Mouse (Mus musculus) gastrocnemius, postnatal 25 days (tissue): ENCODE measurements around the gene Praf2. TPM values are rescaled to one million over a fixed set of nuclear protein-coding genes. Genes with fewer than 3 reads are reported as not detected.
"Not testable (repeated sequence)": the region's sequence is repeated elsewhere in the genome, so short reads cannot be mapped to it uniquely, and the experiment has no call there.

ENCODE experiments used
- DNase-seq: peaks from one replicate; pipeline ENCODE4 v3.0.0; 2022
- long read RNA-seq, 2 experiments: library from polyadenylated mRNA; stranded (forward); transcript quantifications; one replicate each; pipeline ENCODE4 v2.0.0; 2021
- total RNA-seq, 2 experiments: library from RNA; stranded (reverse); gene quantifications; 1 replicate in 1 of 2; 2 replicates in 1 of 2; pipeline ENCODE4 v1.2.3; 2021

Praf2 gene
- total RNA-seq, result 1 to 10 TPM; 4.7 to 7.3 TPM
- long read RNA-seq, experiment 1, transcript Praf2-201 (3 exons, 1,339 nt), result major isoform, 10 of 11 reads
- long read RNA-seq, experiment 1, partial matches to known transcripts, result 1 of 11 reads
- long read RNA-seq, experiment 1, other reads (novel, unspliced or antisense), result 0 of 11 reads
- long read RNA-seq, experiment 2, transcript Praf2-201 (3 exons, 1,339 nt), result major isoform, 12 of 12 reads
- long read RNA-seq, experiment 2, partial matches to known transcripts, result 0 of 12 reads
- long read RNA-seq, experiment 2, other reads (novel, unspliced or antisense), result 0 of 12 reads

DNA sequence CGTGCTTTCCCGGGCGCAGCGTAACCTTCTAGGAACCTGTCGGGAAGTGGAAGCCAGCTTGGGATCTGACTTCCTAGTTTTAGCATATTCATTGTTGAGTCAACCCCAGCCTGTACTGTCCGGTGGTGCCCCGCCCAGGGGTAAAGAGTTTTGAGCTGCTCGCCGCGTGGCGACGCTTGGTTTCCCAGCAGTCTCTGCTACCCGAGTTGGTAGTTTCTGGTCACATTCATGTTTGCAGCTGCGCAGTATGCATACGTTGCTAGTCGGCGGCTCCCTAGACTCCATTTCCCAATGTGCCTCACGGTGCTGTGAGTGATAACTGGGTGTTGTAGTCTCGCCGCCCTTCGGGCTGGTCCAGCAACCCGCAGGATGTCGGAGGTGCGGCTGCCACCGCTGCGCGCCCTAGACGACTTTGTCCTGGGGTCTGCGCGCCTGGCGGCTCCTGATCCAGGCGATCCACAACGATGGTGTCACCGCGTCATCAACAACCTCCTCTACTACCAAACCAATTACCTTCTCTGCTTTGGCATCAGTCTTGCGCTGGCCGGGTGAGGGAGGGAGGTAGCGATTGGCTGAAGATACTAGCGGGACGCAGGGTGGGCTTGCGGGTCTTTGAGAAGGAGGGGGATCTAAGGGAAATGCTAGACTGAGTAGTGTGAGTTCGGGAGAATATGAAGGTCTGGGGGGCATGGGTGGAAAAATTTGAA is at the start of gene Praf2:
Gene Praf2, plus strand, starts transcription at position 225 of the 707 bp plus-strand sequence.
- DNase-seq, result peak; percentile 77

DNA sequence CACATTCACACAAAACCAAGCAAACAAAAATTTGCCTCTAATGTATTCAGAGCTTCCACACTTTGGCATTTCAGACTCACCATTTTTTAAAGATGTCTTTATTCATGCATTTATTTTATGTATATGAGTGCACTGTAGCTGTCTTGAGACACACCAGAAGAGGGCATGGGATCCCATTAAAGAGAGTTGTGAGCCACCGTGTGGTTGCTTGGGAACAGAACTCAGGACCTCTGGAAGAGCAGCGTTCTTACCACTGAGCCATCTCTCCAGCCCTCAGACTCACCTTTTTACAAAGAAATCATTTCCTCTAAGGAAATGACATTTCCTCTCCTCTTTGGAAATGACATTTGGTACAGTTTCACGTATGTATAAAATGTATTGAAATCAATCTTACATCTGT is 49.3 kb upstream of the Praf2 start:
- no peak for DNase-seq

DNA sequence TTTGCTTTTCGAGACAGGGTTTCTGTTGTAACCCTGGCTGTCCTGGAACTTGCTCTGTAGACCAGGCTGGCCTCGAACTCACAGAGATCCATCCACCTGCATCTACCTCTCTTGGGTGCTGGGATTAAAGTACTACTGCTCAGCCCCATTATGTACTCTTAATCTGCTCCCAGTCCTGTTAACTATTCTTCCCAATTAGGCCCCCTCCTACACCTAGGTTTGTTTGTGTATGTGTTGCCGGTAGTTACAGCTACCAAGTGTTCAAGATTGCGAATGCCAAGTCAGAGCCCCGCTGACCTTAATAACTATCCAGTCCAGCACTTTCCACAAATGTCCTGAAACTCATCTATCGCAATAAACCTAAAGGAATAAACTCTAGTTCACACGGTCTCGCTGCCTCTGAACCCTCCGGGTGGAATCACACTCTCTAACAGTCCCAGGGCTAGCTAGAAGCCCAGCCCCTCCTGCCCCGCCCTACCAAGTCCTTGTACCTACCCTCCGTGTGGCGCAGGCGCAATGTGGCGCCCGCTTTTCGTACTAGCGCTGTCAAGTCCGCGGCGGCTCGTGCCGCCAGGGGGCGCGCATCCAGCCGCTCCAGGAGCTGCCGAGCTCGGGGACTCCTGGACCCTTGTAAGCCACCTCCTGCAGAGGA is 48.7 kb upstream of the Praf2 start:
- DNase-seq, result peak; percentile 87

DNA sequence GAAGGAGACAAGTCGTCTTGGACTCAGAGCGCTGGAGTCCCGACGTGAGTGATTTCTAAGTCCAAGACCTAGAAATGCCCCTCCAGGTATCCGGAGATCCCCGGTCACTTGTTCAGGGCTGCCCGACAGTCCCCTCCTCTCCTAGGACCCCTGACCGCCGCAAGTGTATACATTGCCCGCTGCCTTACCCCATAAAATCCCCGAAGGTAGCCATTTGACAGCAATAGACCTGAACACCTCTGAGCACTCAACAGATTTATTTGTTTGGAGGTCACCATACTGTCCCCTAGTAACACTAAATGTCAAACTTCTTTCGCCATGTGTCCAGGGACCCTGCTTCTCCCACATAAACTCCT is 48.2 kb upstream of the Praf2 start:
- no peak for DNase-seq

DNA sequence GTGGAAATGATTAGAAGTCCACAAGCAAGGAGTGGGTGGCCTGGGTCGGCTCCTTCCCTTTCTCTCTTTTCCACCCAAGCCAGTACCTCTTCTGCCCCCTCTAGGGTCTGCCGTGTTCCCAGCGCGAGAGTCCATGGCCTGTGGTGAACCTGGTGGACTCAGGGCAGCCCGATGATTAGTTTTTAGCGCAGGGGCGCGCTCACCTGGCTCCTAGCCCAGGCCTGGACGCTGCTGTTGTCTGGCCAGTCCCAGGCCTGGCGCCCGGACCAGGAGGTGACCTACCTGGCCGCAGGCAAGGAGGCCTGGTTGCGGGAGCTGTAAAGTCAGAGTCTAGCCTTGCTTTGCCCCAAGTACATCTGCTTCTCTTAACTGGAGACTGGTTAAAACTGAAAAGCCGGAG is 47.4 kb upstream of the Praf2 start, which contains the start of gene Magix:
Gene Magix, minus strand, starts transcription at position 388 of the 400 bp plus-strand sequence.
- peak; percentile 41 for DNase-seq

DNA sequence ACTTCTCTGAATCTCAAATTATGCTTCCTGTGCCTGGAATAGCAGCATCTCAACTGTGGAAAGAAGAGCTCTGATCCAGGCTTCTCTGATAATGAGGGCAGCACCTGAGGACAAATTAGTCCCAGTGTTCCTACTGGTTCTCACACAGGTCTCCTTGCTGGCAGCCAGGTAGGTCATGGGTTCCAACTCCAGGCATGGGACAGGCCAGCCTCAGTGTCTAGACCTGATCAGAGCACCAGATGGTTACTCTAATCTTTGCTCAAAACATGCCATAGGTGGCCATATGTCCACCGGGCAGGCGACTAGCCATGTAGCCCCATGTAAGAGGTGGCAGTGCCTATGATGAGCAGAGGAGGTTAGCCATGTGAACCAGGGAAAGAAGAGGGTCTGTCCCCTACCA is 39.9 kb upstream of the Praf2 start:
- no peak for DNase-seq

DNA sequence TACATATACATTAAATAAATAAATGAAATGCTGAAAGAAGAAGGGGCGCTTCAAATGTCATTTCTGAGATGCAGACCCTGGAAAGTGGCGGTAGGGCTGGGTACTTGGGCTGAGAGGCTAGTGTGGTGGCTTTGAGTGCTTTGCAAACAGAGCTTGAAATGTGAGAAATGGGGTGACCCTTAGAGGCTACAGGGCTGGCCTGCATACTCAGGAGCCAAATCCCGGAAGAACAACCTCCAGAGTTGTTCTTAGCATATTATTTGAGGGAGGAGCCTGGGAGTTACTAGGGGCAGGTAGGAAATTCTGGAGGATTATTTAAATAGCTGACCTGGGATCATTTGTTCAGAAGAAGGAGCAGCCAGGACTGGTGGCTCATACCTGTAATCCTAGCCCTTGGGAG is 37.8 kb upstream of the Praf2 start:
- no peak for DNase-seq

DNA sequence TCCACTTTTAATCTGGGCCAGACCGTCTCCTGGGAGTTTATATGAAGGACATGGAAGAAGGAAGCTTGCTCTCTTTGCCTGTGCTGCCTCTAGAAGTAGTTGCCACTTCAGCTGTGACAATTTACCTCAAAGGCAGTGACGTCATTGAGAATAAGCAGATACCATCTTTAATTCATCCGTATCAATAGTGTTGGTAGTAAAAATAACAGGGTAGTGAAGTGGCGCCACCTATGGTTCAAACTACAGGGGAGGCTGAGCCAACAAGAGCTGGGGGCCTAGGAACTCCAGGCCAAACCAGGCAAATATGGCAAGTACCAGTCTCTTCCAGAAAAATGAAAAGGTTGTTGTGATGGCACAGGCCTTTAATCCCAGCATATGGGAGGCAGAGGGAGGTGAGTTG is 35.4 kb upstream of the Praf2 start:
- no peak for DNase-seq

DNA sequence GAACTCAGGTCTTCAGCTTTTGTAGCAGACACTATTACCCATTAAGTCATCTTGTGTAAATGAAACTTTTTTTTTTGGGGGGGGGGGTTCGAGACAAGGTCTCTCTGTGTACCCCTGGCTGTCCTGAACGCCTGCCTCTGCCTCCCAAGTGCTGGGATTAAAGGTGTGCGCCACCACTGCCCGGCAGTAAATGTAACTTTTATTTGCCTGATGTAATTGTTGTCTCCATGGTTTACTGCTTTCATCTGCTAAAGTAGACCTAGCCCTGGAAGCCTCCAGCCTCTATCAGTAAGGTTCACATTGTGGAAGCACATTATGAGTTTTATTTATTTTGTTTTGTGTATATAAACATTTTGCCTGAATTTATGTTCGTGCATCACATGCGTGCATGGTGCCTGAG is 31.7 kb upstream of the Praf2 start:
- DNase-seq, result no peak

DNA sequence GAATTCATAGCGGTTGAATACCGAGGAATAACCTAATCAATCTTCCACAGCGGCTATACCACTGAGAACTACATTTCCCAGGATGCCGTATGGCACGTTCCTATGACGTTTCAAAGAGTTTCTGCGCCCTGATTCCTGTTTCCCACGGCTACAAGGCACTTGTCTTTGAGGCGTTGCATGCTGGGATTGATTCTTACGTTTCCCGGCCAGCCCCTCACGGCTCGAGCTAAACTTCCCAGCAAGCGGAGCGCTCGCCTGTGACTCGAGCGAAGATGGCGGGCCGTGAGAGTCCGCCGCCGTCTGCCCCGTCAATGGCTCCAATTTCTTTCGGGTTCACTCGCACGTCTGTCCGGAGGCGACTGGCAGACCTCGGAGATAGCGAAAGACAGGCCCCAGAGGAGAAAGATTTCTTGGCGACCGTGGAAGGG is 31.3 kb upstream of the Praf2 start, which contains the start of gene Gpkow:
Gene Gpkow, plus strand, starts transcription at position 178 of the 428 bp plus-strand sequence.
- DNase-seq, result peak; percentile 83

DNA sequence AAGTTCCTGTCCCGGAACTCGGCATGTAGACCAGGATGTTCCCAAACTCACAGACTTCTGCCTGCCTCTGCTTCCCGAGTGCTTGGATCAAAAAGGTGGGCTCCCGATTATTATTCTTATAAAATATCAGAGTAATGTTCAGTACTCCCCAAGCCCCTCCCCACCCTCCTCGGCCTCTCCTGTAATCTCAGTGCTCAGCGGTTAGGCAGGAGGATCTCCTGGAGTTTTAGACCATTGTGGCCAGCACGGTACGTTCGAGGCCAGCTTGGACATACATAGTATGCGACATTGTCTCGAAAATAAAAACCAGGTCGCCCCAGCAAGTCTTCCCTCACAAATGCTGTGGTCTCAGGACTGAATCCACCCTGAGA is 14.5 kb upstream of the Praf2 start:
- not testable (repeated sequence) for DNase-seq

DNA sequence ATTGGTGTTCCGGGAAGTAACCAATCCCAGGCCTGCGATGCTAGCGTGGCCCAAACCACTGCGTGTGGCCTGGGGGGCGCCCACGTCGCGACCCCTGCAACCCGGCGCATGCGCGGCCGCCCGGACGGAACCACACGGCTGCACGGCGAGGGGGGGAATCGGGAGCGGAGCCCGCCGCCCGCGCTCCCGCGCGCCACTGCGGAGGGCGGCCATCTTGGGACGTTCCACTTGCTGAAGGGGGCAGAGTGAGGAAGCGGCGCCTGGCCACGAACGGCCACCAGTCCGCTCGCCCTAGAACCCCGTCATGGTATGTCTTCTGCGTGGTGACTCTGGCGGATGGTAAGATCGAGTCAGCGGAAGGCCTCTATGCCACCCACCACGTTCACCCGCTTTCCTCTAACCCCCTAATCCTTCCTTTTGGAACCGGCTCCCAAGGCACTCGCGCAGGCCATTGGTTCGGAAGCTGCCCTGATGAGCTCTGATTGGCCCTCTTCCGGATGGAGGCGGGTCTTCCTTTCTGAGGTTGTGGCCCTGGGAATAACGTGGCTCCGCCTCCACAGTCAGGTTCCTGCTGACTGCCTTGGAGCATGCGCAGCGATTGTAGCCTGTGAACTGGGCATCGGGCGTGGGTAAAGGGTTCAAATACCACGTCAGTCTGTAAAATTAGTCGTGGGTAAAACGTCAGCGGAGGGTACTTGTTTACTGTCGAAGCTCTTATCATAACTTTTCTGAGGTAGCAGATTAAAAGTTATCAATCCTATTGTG is 13.9 kb upstream of the Praf2 start, which contains the start of gene Wdr45:
Gene Wdr45, plus strand, starts transcription at position 199 of the 765 bp plus-strand sequence.
- peak; percentile 95 for DNase-seq

DNA sequence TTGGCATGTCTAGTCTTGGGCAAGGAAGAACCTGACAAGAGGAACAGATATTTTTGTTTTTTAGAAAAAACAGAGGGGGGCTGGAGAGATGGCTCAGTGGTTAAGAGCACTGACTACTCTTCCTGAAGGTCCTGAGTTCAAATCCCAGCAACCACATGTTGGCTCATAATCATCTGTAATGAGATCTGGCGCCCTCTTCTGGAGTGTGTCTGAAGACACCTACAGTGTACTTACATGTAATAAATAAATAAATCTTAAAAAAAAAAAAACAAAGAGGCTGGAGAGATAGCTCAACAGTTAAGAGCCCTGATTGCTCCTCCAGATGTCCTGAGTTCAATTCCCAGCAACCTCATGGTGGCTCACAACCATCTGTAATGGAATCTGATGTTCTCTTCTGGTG is 12.2 kb upstream of the Praf2 start:
- not testable (repeated sequence) for DNase-seq

DNA sequence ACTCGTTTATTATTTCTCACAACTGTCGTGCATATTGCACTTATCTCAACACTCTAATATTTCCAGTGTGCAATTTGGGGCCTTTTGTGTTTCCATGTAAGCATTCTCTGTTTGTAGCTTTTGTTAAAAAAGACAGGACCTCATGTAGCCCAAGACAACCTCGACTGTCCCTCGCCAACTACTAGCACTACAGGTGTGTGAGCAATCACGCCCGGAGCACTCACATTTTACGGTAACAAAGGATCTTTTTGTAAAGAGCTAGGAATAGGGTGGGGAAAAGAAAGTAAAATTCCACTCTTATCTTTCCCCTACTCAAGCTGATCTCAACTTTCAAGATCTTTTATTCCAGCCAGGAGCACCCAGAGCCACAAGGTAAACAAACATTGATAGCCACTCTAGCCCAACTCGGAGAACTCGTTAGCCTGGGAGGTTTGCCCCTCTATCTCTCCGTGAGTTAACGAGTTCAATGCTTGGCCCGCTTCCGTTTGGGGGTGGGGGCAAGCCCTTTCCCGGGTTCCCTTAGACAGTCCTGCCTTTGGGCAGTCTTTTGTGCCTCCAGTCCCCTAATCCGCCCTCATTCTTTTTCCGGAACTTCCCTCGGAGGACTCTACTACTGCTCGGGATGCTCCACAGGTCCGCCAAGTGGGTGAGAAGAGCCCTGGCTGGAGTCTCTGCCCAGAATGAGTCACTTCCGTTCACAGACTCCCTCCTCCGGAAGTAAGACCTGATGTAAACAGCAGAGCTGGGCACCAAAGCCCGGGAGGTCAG is 6.5 kb upstream of the Praf2 start, which contains the start of gene Gm45208:
Gene Gm45208, plus strand, starts transcription at position 732 of the 768 bp plus-strand sequence.
- peak; percentile 67 for DNase-seq

DNA sequence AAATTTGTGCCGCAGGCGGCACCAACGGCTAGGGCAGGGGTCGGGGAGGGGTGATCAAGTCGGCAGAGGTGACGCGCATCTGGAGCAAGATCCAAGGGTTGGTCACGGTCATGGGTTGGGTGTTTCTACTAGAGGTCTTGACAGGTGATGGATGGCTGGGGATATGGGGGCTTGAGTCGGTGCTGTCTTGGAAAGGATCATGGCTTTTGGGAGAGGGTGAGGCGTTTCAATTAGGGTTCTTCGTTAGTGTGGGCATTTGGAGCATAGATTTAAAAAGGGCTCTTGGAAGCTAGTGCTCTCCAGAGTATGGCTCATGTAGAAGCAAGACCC is 6.0 kb upstream of the Praf2 start:
- no peak for DNase-seq

DNA sequence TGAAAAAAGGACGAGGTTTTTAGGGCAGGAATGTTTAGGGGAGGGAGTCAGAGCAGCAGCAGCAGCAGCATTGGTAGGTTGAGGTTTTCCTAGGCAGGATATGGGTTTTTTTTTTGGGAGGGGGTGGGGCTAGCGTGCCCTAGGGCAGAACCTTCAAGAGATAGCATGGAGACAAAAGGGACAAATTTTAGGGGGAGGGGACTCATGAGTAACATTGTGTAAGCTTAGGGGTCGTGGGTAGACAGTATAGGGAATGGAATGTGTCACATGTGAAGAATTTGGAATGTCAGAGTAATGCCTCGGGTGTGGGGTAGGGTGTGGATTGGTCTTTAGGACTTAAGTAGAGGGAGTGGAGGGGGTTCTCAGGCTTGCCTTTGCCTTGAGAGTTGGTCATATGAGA is 5.5 kb upstream of the Praf2 start:
- no peak for DNase-seq

DNA sequence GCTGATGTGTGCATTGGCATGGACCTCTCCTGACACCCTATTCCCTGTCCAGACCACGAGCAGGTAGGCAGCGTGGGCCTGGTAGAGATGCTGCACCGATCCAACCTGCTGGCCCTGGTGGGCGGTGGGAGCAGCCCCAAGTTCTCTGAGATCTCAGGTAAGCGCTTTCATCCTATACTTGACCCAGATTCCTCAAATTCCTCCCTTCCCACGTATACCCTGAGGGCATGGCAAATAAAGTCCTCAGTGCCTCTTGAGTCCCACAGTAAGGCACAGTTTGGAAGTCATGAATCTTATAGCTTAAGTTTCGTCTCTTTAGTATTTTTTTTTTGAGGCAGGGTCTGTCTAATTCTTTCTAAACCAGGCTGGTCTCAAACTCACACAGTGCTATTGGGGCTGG is 4.1 kb upstream of the Praf2 start:
- no peak for DNase-seq

DNA sequence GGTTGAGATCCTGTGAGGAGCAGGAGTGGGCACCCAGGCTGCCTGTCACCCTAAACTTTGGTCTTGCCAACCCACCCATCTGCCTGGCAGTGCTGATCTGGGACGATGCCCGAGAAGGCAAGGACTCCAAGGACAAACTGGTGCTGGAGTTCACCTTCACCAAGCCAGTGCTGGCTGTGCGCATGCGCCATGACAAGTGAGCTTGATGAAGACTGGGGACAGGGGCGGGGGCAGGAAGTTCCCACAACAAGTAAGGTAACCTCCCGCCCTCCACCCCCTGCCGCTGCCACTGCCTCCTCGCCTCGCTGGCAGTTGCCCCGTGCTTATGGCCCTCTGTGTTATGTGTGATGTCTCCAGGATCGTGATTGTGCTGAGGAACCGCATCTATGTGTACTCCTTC is 2.4 kb upstream of the Praf2 start:
- DNase-seq, result no peak

DNA sequence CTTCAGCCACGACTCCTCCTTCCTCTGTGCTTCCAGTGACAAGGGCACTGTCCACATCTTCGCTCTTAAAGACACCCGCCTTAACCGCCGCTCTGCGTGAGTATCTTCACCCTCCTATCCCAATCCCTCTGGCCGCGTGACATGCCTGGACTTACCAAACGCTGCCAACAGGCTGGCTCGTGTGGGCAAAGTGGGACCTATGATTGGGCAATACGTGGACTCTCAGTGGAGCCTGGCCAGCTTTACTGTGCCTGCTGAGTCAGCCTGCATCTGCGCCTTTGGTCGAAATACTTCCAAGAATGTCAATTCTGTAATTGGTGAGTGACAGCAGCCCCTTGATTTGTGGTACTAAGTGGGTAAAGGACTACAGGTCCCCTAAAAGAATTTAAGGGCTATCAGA is 1.1 kb upstream of the Praf2 start:
- no peak for DNase-seq

DNA sequence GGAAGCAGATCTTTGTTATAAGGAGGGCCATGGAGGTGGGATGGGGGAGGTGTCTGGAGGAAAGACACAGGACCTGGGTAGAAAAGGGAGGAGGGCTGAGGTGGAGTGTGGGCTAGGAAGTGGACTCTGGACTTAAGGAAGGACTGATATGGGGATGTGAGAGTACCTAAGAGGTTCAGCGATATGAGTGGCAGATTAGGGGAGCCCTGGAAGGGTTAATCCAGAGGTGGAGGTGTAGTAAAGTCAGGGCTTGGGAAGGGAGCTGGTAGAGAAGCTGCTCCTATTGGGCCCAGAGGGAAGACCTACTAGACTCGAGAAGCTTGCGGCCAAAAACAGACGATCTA is 655 bp downstream of the Praf2 start:
- DNase-seq, result no peak

DNA sequence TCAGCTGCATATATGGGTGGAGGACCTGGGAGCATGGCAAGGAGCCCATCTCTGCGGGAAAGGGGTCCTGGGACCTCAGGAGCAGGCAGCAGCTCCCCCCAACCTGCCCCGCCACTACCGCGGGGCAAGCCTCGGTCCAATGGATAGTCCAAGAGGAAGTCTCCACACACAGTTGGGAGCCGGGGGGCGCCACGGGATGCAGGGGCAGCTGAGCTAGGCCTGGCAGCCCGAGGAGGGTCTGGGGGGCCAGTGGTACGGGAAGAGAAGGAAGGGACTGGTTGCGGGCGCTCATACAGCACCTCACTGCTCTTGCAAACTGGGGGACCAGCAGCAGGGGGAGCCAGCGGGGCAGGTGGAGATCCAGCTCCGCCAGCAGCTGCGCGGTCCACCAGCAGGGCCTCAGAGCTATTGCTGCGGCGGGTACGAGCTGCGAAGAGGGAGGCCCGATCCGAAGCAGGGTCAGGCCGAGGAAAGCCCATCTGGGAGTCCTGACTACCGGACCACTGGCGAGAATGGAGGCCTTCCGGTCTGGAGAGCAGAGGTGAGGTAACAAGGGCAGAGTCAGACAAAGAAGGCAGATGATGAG is 5.4 kb downstream of the Praf2 start:
- peak; percentile 58 for DNase-seq
